Mouse (Mus musculus) heart, embryonic 14.5 days (tissue): ENCODE results near the gene Auh. TPM values are rescaled to one million over a fixed set of nuclear protein-coding genes. Genes with fewer than 3 reads are reported as not detected.

ENCODE experiments used
- ATAC-seq: fragments of 200-750 bp; cut with Nextera tagmentation; 2 replicates; pipeline ENCODE4 v1.8.0; 2017; ENCODE audit warnings: low read depth, moderate TSS enrichment; ENCODE audit not compliant: insufficient number of reproducible peaks, insufficient read depth, low FRiP score
- H3K27ac ChIP-seq, 2 experiments: fragments of 200-500 bp in 1 of 2; fragments of 300-500 bp in 1 of 2; sonication (generic) in 1 of 2; replicated peaks in 1 of 2; 2 replicates each; pipeline ENCODE4 v1.5.1; 2012 to 2014; ENCODE audit warnings: low read depth in 2 of 2, low read length in 2 of 2, control low read depth in 1 of 2, mild to moderate bottlenecking in 1 of 2, mixed read lengths in 1 of 2; ENCODE audit not compliant: control insufficient read depth in 1 of 2, insufficient read depth in 1 of 2
- H3K27me3 ChIP-seq: fragments of 300-500 bp; sonication (generic); 2 replicates; pipeline ENCODE4 v1.6.1; 2014; ENCODE audit warnings: mild to moderate bottlenecking, low read length, control low read depth; ENCODE audit not compliant: control insufficient read depth, insufficient read depth
- H3K36me3 ChIP-seq: fragments of 300-500 bp; sonication (generic); 2 replicates; pipeline ENCODE4 v1.6.1; 2014; ENCODE audit warnings: mild to moderate bottlenecking, control low read depth, low read length, mixed read lengths; ENCODE audit not compliant: control insufficient read depth, insufficient read depth
- H3K4me1 ChIP-seq, 2 experiments: fragments of 200-500 bp in 1 of 2; fragments of 300-500 bp in 1 of 2; sonication (generic) in 1 of 2; 2 replicates each; pipeline ENCODE4 v1.6.1; 2012 to 2014; ENCODE audit warnings: low read length in 2 of 2, control low read depth in 1 of 2, mixed read lengths in 1 of 2; ENCODE audit not compliant: control insufficient read depth in 2 of 2, insufficient read depth in 2 of 2
- H3K4me2 ChIP-seq: fragments of 300-500 bp; sonication (generic); 2 replicates; pipeline ENCODE4 v1.6.1; 2014; ENCODE audit warnings: mild to moderate bottlenecking, low read length
- H3K4me3 ChIP-seq, 2 experiments: fragments of 200-500 bp in 1 of 2; fragments of 300-500 bp in 1 of 2; sonication (generic) in 1 of 2; 2 replicates each; pipeline ENCODE4 v1.5.1; 2012 to 2014; ENCODE audit warnings: low read length in 2 of 2, mild to moderate bottlenecking in 2 of 2, control low read depth in 1 of 2, low read depth in 1 of 2, moderate library complexity in 1 of 2; ENCODE audit not compliant: control insufficient read depth in 1 of 2, insufficient read depth in 1 of 2
- H3K9ac ChIP-seq: fragments of 300-500 bp; sonication (generic); 2 replicates; pipeline ENCODE4 v1.6.1; 2014; ENCODE audit warnings: mild to moderate bottlenecking, low read length
- H3K9me3 ChIP-seq: fragments of 300-500 bp; sonication (generic); 2 replicates; pipeline ENCODE4 v1.6.1; 2016; ENCODE audit warnings: low read length, control low read depth; ENCODE audit not compliant: control insufficient read depth
- WGBS: fragments of 180-500 bp; shearing (Covaris S2); extraction: QIAGEN DNeasy Blood & Tissue Kit; methylation state at CpG from one replicate; pipeline ENCODE4 v1.1.7; 2014; 5-methylcytosine and 5-hydroxymethylcytosine counted together
- polyA plus RNA-seq: library from polyadenylated mRNA; unstranded; fragments of >200 nt; fragmentation: Nextera tagmentation; extraction: Ambion mirVana; gene quantifications from 2 replicates; pipeline ENCODE4 v1.2.1, GENCODE M21; 2014

Gene Auh
- polyA plus RNA-seq, 1 experiment from 2014 or later: 56.4 TPM

GRCm38 (mm10) chr13:52878823-52879222 lies 50.7 kb downstream of the Auh start:
- H3K4me3 ChIP-seq: no peak overlapping the region
- ATAC-seq: no peak
- peaks cover 25 to 39% of the 10 kb centered on the region in 2 experiments for H3K4me1 ChIP-seq
- no peaks in the 10 kb centered on the region for H3K9me3 ChIP-seq
- no peak overlapping the region for H3K4me2 ChIP-seq
- no peak overlapping the region for H3K9ac ChIP-seq
- 83% methylated on average over 7 of the region's 7 CpGs for WGBS
- H3K27me3 ChIP-seq: no peaks in the 10 kb centered on the region
- no peak overlapping the region for H3K27ac ChIP-seq
- no peaks in the 10 kb centered on the region for H3K36me3 ChIP-seq

- Histone ChIP-seq H3K4me1 (peaks cover 25 to 40% of the 10 kb centered on the region in 2 experiments), H3K4me3 (no peak overlapping the region), H3K9me3 (no peaks in the 10 kb centered on the region), H3K9ac (no peak overlapping the region), H3K36me3 (no peaks in the 10 kb centered on the region), H3K27me3 (no peaks in the 10 kb centered on the region), H3K27ac (no peak overlapping the region), H3K4me2 (peak overlapping the region; percentile 2; the same call in 1 of the 2 replicates)
- ATAC-seq: no peak
- WGBS: 59% methylated on average over 25 of the region's 25 CpGs
These were observed 53.7 kb downstream of the Auh start for GRCm38 (mm10) chr13:52875541-52876325.

- H3K36me3 ChIP-seq: no peaks in the 10 kb centered on the region
- no peaks in the 10 kb centered on the region for H3K27me3 ChIP-seq
- ATAC-seq: no peak
- no peak overlapping the region for H3K4me2 ChIP-seq
- peaks cover 22 to 38% of the 10 kb centered on the region in 2 experiments for H3K4me1 ChIP-seq
- no peak overlapping the region for H3K9ac ChIP-seq
- no peaks in the 10 kb centered on the region for H3K9me3 ChIP-seq
- no peak overlapping the region for H3K27ac ChIP-seq
- no peak overlapping the region for H3K4me3 ChIP-seq
- WGBS: 32% methylated on average over 6 of the region's 6 CpGs
These were observed 54.4 kb downstream of the Auh start for GRCm38 (mm10) chr13:52875089-52875488.

GRCm38 (mm10) chr13:52874338-52874737 lies 55.1 kb downstream of the Auh start:
- H3K9ac ChIP-seq: no peak overlapping the region; the same call in 1 of the 2 replicates
- H3K4me2 ChIP-seq: no peak overlapping the region
- H3K27ac ChIP-seq: no peak overlapping the region
- no peaks in the 10 kb centered on the region for H3K9me3 ChIP-seq
- no peak for ATAC-seq
- peaks cover 18 to 32% of the 10 kb centered on the region in 2 experiments for H3K4me1 ChIP-seq
- H3K36me3 ChIP-seq: no peaks in the 10 kb centered on the region
- H3K4me3 ChIP-seq: no peak overlapping the region
- H3K27me3 ChIP-seq: no peaks in the 10 kb centered on the region
- WGBS: 48% methylated on average over 6 of the region's 6 CpGs

- no peak overlapping the region; the same call in 1 of the 2 replicates for H3K9ac ChIP-seq
- no peak overlapping the region for H3K4me2 ChIP-seq
- no peaks in the 10 kb centered on the region for H3K27me3 ChIP-seq
- peaks cover 19 to 30% of the 10 kb centered on the region in 2 experiments for H3K4me1 ChIP-seq
- no peaks in the 10 kb centered on the region for H3K9me3 ChIP-seq
- H3K36me3 ChIP-seq: no peaks in the 10 kb centered on the region
- no peak overlapping the region for H3K4me3 ChIP-seq
- ATAC-seq: no peak
- H3K27ac ChIP-seq: no peak overlapping the region
- 37% methylated on average over 11 of the region's 11 CpGs for WGBS
These were observed 55.6 kb downstream of the Auh start for GRCm38 (mm10) chr13:52873923-52874322.

GRCm38 (mm10) chr13:52866005-52866792 lies 63.3 kb downstream of the Auh start:
- Histone ChIP-seq H3K36me3 (peaks cover 2% of the 10 kb centered on the region; the same call in 1 of the 2 replicates), H3K4me3 (no peak overlapping the region), H3K4me1 (peaks cover 25 to 38% of the 10 kb centered on the region in 2 experiments), H3K27ac (peak overlapping the region; percentile 9 to 76), H3K9me3 (no peaks in the 10 kb centered on the region), H3K27me3 (no peaks in the 10 kb centered on the region), H3K4me2 (peak overlapping the region; percentile 48), H3K9ac (no peak overlapping the region)
- ATAC-seq: 0 out of 2 replicates have a peak, but pooled peaks have one; percentile 36
- WGBS: 14% methylated on average over 15 of the region's 15 CpGs

GRCm38 (mm10) chr13:52863436-52863835 lies 66.0 kb downstream of the Auh start:
- H3K9ac ChIP-seq: no peak overlapping the region
- 90% methylated on average over 8 of the region's 8 CpGs for WGBS
- H3K4me1 ChIP-seq: peaks cover 24 to 50% of the 10 kb centered on the region in 2 experiments
- H3K36me3 ChIP-seq: peaks cover 2% of the 10 kb centered on the region; the same call in 1 of the 2 replicates
- no peak overlapping the region for H3K4me3 ChIP-seq
- H3K27ac ChIP-seq: no peak overlapping the region
- ATAC-seq: no peak
- no peaks in the 10 kb centered on the region for H3K9me3 ChIP-seq
- no peaks in the 10 kb centered on the region for H3K27me3 ChIP-seq
- no peak overlapping the region for H3K4me2 ChIP-seq
